Mouse (Mus musculus): ENCODE results near the gene Ppig. TPM values are rescaled to one million over a fixed set of nuclear protein-coding genes. Genes with fewer than 3 reads are reported as not detected.
A peak's percentile ranks its signal among the peaks of the same experiment; 100 is the strongest.
"Not testable (repeated sequence)": the region's sequence is repeated elsewhere in the genome, so short reads cannot be mapped to it uniquely, and the experiment has no call there.

Ppig gene
- 97.7 to 171 TPM (median 114 TPM) in 3 replicates for total RNA-seq (2017)

DNA sequence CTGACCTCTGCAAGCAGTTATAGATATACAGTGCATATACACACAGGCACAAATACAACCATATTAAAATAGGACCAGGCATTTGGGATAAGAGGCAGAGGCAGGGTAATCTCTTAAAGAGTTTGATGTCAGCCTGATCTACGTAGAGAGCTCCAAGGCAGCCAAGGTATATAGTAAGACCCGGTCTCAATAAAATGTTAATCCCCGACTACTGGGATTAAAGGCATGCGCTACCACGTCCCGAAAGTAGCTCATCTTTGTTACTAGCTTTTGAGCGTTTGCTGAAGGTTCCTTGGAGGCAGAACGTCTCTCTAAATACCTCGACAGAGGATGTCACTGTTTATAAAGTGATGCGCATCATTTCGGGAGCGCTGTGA is at the start of gene Ppig:
Gene Ppig (plus strand): TSS at position 273 of the 377 bp plus-strand sequence.
- ATAC-seq (replicated peaks; ENCODE audit: insufficient number of reproducible peaks, low FRiP score, low TSS enrichment, poor library complexity, severe bottlenecking), result no peak

DNA sequence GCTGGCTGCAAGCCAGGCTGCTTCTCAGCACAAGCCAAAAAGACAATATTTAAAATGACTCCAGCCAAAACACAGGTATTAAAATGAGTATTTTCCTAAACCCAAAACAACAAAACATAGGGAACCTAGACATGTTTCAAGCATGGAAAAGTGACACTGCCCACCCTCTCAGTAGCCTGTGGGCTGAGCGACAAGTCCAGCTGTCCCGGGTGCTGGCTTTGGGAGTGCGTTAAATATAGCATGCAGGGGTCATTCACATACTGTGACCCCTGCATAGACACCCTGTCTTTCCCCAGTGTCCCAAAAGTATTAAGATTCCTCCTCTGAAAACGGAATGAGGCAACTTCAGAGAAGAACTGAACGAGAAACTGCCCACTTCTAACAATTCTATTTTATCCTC is 48.6 kb upstream of the Ppig start:
- no peak for ATAC-seq (replicated peaks; ENCODE audit: insufficient number of reproducible peaks, low FRiP score, low TSS enrichment, poor library complexity, severe bottlenecking)

DNA sequence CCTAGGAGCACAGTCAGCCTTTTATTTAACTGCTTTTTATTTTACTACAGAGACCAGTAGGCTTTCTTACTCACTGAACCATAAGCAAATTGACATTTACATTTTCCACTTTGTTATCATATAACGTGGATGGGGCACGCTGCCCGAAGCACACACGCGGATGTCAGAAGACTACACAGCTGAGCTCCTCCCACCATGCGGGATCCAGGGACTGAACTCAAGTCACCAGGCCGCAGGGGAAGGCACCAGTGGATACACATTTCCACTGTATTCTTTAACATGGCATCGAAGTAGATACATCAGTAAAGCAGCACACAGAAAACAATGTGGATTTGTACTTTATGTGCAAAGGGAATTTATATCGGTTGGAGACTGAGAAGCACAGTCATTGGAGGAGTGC is 47.1 kb upstream of the Ppig start:
- no peak for ATAC-seq (replicated peaks; ENCODE audit: insufficient number of reproducible peaks, low FRiP score, low TSS enrichment, poor library complexity, severe bottlenecking)

DNA sequence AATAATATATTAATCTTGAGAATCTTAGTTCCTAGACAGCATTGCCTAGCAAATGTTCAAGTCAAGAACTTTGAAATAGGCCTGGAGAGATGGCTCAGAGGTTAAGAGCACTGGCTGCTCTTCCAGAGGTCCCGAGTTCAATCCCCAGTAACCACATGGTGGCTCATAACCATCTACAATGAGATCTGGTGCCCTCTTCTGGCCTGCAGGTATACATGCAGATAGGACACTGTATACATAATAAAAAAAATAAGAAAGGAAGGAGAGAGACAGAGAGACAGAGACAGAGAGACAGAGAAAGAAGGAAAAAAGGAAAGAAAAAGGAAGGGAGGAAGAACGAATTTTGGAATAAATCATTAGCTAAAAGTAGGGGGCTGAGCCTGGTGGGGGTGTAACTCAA is 45.6 kb upstream of the Ppig start:
- no peak for ATAC-seq (replicated peaks; ENCODE audit: insufficient number of reproducible peaks, low FRiP score, low TSS enrichment, poor library complexity, severe bottlenecking)

DNA sequence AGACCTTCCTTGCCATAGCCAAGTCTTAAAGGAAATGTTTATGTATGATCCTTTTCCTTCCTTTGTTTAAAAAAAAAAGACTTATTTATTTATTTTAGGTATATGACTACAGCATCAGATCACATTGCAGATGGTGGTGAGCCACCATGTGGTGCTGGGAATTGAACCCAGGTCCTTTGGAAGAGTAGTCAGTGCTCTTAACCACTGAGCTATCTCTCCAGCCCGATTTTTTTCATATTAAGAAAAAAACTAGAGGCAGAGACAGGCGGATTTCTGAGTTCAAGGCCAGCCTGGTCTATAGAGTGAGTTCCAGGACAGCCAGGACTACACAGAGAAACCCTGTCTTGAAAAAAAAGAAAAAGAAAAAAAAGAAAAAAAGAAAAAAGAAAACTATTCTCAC is 45.1 kb upstream of the Ppig start:
- ATAC-seq (replicated peaks; ENCODE audit: insufficient number of reproducible peaks, low FRiP score, low TSS enrichment, poor library complexity, severe bottlenecking), result not testable (repeated sequence)

DNA sequence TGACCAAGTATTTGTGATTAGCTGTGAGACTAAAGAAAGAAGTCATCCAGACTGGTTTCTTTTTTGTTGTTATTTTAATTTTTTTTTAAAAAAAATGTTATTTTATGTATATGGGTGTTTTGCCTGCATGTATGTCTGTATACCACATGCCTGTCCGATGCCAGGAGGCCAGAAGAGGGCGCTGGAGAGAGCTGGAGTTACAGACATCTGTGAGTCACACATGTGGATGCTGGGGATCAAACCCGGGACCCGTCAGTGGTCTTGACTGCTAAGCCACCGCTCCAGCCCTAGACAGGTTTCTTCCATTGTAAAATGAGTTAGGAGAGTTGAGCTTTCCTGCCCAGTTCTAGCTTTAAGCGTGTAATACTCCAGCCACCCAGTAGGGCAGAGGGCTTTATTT is 42.4 kb upstream of the Ppig start:
- no peak for ATAC-seq (replicated peaks; ENCODE audit: insufficient number of reproducible peaks, low FRiP score, low TSS enrichment, poor library complexity, severe bottlenecking)

DNA sequence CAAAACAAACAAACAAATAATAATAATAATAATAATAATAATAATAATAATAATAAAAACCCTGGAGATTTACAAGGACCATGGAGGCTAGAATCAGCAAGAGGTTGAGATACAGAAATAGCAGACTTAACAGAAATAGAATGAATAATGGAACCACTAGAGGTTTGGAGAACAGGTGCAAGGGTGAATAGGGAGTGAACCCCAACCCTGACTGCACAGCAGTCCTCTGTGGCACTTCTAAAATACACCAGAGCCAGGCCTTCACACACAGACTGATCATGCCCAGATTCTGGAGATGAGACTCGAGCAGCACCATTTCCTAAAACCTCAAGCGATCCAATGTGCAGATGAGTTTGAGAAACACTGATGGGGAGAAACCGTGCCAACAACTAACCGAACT is 40.4 kb upstream of the Ppig start:
- ATAC-seq (replicated peaks; ENCODE audit: insufficient number of reproducible peaks, low FRiP score, low TSS enrichment, poor library complexity, severe bottlenecking), result no peak

DNA sequence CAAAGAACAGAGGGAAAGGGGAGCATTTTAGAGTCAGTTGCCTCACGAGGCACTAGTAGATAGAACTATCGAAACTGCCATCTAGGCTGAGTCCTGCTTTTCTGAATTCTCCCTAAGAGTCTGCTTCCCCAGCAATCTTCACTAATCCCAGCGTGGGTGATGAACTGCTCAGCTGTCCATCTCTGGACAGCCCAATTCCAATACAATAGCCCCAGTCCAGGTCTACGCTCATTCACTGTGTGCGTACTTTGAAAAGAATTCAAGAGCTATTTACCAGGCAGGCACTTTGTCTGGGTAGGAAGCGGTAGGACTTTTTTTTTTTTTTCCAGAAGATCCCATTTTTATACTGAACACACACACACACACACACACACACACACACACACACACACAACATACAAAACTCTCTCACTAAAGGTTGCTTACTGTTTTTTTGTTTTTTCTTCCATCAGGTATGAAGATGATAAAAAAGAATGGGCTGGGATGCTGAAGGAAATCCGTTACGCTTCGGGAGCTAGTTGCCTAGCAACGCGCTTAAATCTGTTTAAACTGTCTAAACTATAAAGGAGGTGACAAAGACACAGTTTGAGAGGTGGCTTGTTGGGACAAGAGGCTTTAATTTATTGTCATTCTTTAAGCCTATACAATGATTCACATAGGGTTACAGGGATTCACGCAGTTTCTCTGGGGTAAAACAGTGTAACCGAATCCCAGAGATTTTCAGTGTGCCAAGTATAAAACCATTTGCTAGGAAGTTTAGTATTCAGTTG is 39.1 kb upstream of the Ppig start:
- no peak for ATAC-seq (replicated peaks; ENCODE audit: insufficient number of reproducible peaks, low FRiP score, low TSS enrichment, poor library complexity, severe bottlenecking)

DNA sequence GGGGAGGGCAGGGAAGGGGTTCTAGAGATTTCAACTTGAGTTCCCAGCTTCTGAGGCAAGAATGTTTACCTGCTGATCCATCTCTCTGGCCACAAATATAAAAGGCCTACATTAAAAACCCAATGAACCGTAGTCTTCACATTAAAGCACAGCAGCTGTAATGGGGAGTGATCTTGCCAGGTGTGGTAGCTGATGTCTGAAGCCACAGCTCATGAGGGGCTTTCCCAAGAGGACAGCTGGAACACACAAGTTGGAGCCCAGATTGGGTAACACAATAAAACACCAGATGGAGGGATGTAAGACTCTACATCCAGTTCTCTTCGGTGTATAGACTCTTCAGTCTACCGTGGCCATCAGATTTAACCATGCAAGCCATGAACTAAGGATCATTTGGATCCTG is 37.9 kb upstream of the Ppig start:
- no peak for ATAC-seq (replicated peaks; ENCODE audit: insufficient number of reproducible peaks, low FRiP score, low TSS enrichment, poor library complexity, severe bottlenecking)

DNA sequence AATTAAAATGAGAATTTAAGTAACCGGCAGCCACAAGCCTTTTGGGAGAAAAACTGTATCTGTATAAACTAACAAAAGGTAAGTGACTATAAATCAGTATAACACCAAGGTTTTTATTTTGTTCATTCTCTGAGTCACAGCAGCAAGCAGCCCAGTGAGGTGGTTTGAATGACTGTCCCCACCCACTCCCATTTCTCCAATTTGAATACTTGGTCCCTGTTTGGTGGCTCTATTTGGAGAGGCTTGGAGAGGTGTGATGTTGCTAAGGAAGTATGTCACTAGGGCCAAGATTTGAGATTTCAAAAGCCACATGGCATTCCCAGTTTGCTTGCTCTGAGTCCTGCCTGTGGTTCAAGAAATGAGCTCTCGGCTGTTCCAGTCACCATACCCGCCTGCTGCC is 32.1 kb upstream of the Ppig start:
- no peak for ATAC-seq (replicated peaks; ENCODE audit: insufficient number of reproducible peaks, low FRiP score, low TSS enrichment, poor library complexity, severe bottlenecking)

DNA sequence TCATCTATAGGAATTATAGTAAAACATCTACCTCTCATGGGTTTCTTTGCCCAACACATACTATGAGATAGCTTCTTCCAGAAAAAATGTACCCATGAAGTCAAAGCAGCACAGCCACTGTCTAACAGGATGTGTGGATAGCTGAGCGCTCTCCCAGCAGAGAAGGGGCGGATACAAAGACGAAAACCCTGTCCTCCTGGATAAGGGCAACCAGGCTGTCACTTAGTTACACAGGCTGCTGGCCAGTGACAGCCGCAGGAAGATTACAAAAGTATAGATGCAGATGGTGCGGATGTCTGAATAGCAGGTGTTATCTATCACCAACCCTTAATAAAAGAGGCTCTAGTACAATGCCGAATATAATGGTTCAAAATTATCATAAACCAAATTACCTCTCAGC is 31.5 kb upstream of the Ppig start:
- no peak for ATAC-seq (replicated peaks; ENCODE audit: insufficient number of reproducible peaks, low FRiP score, low TSS enrichment, poor library complexity, severe bottlenecking)

DNA sequence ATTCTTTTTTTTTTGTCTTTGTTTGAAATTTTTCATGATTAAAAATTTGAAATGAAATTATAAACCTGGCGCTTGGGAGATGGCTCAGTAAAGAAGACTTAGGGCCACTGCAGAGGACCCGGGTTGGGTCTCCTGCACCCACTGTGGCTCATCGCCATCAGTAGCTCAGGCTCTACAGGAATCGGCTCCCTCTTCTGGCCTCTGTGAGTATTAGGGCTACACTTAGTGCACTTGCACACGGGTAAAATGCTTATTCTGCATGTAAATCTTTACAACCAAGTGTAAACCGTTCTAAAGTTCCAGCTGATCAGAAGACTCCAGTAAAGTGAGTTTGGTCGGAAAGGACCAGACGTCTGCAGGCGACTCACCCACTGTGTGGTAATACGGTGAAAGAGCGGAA is 28.8 kb upstream of the Ppig start:
- no peak for ATAC-seq (replicated peaks; ENCODE audit: insufficient number of reproducible peaks, low FRiP score, low TSS enrichment, poor library complexity, severe bottlenecking)

DNA sequence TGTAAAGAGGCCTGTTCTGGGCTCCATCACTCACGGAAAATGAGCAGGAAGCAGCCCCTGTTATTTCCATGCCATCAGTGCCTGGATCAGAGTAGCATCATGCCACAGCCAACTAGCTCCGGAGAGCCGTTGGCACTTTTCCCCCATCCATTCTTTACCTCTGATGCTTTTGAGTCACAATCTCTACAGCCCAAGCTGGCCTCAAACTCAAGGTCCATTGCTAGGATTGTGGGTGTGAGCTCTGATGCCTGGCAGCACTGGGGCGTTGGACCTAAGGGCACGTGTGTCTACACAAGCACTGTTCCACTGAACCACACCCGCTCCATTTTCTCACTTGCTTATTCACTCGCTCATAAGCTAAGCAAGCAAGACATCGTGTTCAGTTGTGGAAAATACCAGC is 21.9 kb upstream of the Ppig start:
- ATAC-seq (replicated peaks; ENCODE audit: insufficient number of reproducible peaks, low FRiP score, low TSS enrichment, poor library complexity, severe bottlenecking), result no peak

DNA sequence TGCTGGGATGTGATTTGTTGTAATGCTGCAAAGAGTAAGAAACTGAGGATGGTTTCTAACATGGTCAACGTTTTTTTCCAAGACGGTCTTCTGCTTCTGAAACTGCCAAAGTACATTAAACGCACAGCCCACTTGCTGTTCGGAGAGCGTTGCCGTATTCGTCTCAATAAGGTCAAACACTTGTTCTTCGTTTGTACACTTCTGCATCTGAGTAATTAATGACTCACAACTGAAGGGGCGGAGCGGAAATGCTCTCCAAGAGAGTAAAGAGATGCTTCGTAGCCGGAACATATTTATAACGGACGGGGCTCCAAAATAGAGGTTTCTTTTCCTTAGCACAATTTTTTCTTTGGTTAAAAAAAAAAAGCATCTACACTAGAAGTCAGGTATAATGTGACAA is 10.2 kb upstream of the Ppig start:
- ATAC-seq (replicated peaks; ENCODE audit: insufficient number of reproducible peaks, low FRiP score, low TSS enrichment, poor library complexity, severe bottlenecking), result no peak

DNA sequence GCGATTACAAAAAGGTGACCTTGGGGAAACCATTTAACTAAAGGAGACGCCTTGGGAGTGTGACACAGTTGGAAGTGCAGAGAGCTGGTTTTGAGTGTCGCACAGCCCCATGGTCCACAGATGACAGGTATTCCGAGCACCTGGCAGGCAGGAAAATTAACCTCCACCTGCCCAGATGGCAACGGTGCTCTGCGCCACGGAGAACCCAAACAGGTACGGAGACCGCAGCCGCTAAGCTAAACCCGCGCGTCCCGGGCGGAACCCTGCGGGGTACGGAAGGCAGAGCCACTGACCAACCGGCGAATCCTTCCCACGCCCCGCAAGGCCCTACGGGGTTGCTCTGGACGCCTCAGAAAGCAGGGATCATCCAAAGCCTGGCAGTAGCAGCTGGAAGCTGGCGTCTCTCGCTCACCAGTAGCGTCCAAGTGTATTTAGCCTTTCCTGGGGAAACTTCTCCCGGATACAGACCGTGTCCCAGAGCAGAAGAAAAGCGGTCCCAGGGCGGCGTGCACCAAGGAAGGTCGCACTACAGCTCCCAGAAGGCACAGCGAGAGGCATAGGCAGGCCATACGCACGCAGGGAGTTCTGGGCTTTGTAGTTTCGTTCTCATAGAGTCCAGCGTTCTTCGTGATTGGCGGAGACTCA is 9.2 kb upstream of the Ppig start, which contains the start of gene Fastkd1:
Gene Fastkd1 (minus strand): TSS at position 536 of the 645 bp plus-strand sequence.
- peak; percentile 99 for ATAC-seq (replicated peaks; ENCODE audit: insufficient number of reproducible peaks, low FRiP score, low TSS enrichment, poor library complexity, severe bottlenecking)

DNA sequence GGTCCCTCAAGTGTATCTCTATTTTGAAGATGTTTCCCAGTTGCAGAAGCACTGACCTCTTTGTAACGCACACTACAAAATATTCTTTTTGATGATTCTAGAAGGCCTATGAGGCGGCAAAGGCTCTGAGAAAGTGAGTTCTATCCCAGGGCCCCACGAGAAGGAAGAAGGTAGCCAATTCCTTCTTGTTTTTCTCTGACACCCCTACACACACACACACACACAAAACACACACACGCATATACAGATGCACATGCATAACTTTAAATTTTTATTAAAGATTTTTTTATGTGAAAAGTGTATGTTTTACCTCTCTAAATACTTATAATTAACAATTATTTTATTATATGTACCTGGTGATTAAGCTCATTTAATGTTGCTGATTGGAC is 8.7 kb upstream of the Ppig start:
- ATAC-seq (replicated peaks; ENCODE audit: insufficient number of reproducible peaks, low FRiP score, low TSS enrichment, poor library complexity, severe bottlenecking), result no peak

DNA sequence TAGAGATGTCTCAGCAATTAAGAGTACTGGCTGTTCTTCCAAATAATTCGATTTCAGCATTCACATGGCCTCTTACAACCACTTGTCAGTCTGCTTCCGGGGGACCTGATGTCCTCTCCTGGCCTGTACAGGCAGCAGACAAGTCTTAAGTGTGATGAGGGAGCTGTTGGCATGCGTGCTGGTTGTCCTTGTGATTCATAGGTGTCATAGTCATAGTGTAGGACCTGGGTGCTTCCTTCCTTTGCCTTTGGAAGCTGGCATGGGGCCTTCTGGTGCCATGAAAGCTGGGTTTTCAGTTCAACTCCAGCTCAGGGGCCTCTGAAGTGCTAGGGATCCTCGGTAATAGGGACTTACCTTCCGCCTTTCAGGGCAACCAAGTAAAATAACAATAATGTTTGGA is 8.2 kb upstream of the Ppig start:
- no peak for ATAC-seq (replicated peaks; ENCODE audit: insufficient number of reproducible peaks, low FRiP score, low TSS enrichment, poor library complexity, severe bottlenecking)

DNA sequence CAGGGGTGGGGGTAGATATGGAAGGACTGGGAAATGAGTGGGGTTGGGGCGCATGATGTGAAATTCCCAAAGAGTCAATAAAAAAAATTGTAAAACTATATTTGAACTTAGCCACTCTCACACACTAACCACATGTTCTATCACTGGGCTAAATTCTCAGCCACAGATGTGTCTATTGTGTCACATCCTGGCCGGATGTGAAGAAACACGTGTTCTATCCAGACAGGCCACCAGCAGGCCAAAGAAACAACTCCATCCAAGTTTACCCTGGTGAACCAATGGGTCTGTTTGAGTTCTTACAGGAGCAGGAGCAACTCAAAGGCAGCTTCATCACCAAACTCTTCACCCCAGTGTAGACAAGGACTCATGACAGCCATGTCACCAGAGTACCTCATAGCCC is 5.9 kb upstream of the Ppig start:
- ATAC-seq (replicated peaks; ENCODE audit: insufficient number of reproducible peaks, low FRiP score, low TSS enrichment, poor library complexity, severe bottlenecking), result peak; percentile 37; the same call in 1 of the 2 replicates

DNA sequence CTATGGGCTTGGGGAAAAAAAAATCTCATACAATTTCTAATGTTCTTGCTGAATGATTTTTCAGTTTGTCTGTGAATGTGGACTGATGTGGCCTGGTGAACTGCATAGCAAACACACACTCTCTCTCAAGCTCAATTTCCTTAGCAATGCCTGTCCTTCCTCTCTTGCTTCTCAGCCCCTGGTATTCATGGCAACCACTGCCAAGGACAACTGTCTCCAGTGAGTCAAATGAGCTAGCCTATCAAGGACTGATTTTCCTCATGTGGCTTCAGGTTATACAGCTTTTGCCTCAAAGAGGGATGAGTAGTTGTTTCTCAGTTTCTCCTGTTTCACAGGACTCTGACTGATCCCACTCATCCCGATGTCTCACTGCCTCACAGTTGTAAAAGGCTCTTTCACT is 3.2 kb upstream of the Ppig start:
- ATAC-seq (replicated peaks; ENCODE audit: insufficient number of reproducible peaks, low FRiP score, low TSS enrichment, poor library complexity, severe bottlenecking), result no peak

DNA sequence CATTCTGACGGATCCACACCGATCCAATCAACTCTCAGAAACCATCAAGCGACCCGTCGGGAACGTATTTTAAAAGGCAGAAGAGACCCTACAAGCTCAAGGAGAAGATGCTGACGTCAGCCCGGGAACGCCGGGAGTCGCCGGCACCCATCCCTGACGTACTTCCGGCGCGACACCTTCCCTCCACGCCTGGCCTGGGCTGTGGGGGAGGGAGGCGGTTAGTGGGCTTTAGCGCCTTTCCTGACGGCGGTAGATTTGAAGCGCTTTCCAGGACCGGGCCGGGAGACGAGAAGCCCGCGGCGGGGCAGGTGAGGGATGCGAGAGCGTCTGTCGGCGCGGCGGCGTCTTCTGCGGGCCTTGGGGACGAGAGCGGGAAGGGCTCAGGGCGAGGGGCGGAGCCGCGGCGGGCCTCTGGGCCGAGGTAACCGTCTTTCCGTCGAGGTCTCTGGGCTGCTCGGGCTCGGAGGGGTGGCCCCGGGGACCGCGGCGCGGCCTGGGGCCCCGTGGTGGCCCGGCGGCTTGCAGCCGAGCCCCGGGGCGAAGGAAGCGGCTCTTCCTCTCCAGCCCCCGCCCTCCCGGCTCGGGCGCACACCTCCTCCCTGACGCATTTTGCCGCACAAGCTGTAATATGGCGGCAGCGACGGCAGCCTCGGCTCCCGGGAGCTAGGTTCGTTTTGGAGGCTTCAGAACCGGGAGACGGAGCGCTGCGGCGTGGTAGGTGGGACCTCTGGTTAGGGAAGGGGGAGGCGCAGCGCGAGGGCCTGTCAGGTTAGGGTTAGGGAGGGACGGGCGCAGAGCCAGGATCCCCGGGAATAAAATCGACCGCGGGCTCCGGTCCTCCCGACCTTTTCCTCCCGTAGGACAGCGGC is 539 bp downstream of the Ppig start:
- peak; percentile 88 for ATAC-seq (replicated peaks; ENCODE audit: insufficient number of reproducible peaks, low FRiP score, low TSS enrichment, poor library complexity, severe bottlenecking)

All from monocyte, adult 5-6 weeks (primary cell).